Mouse (Mus musculus) cerebellum, adult 11-12 months (tissue): ENCODE data around the gene Afap1l2.

ENCODE experiments used
- DNase-seq: peaks from one replicate; pipeline ENCODE4 v3.0.0; 2022

The Afap1l2 gene

DNA sequence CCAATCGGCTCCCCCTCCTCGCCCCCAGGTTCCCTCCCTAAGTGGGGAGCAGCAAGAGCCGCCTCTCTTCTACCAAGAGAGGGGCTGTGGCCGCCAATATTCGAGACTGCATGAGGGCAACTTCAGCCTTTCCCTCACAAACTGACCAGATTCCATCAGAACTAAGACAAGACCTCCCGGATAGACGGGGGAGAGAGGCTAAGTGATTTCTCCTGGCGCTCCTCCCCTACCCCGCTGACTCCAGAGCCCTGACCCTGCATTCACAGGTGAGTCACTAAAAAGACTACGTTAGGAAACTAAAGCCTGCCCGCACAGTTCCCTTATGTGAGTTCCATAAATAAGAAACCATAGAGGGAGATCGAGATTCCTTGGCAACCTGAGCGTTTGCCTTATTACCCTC lies 1.2 kb downstream of the Afap1l2 start:
- peak; percentile 53 for DNase-seq

DNA sequence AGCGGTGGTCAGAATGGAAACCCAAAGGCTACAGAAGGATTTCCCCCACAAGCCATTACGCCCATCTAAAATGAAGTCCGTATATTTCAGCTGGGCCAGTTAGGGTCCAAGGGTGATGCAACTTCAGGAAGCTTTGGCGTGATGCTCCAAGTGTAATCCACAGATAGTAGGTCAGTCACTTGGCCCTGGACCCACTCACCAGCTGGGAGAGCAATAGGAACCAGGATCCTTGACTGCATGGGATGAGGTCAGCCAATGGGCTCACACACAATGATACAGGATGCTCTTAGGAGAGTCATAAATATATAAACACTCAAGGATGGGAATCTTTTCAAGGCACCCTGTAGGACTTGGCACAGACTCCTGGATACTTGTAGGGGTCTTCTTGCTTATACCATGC lies 3.0 kb downstream of the Afap1l2 start:
- peak; percentile 93 for DNase-seq

DNA sequence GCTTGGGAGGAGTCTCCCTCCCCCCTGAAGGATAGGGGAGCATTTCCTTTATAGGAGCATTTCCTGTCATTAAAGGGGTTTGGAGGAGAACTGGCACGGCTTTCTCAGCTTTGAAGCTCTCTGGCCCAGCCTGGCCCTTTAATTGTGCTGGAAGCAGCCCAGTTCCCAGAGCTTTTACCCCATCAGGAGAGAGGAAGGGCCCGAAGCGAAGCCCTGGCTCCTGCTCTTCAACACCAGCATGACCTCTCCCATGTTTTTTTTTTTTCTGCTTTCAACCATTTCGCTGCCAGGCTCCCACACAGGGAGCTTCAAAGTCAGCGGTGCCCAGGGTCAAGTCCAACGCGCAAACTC lies 4.6 kb downstream of the Afap1l2 start:
- peak; percentile 79 for DNase-seq

DNA sequence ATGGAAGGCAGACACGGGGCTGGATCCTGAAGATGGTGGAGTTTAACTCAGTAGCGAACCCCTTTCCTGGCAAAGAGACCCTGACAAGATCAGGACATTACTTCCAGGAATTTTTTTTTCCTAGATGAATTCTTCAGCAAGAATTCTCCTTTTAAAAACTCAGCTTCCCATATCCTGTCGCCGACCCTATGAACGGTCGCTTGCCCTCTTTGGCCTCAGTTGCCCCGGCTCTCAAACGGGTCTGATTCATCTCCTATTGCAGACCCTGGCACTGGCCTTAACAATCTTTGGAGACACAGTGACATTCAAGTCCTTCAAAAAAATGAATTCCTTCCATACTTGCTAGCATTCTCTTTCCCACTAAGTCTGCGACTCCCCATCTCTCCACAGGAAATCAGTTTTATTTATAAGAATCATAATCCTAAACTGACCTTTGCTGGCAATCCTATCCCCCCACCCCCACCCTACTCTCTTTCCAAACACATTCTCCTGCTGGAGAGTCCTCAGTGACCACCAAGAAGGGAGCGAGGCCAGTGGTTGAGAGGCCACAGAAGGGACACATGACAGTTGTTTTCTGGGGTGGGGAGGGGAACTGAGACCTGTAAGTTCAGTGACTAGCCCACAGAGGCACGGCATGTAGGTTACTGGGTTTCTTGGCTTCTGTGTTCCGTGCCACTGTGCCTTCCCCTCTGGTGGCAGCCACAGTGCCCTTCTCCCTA lies 5.1 kb downstream of the Afap1l2 start:
- DNase-seq, result peak; percentile 25

DNA sequence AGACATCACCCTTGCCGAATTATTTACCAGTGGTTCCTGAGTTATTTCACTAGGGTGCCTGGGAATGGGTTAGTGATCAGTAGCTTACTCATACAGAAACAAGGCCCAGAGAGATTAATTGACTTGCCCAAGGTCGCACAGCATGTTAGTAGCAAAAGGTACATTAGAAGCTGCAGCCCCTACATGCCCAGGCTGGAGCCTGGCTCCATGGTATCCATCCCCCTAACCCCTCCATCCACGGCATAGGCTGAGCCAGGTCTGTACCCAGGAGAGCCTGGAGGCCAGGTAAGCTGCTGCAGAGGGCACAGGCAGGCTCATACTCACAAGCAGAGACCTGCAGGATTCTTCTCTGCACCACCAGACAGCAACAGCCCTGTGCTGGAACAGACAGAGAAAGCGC lies 6.1 kb downstream of the Afap1l2 start:
- DNase-seq, result peak; percentile 25

DNA sequence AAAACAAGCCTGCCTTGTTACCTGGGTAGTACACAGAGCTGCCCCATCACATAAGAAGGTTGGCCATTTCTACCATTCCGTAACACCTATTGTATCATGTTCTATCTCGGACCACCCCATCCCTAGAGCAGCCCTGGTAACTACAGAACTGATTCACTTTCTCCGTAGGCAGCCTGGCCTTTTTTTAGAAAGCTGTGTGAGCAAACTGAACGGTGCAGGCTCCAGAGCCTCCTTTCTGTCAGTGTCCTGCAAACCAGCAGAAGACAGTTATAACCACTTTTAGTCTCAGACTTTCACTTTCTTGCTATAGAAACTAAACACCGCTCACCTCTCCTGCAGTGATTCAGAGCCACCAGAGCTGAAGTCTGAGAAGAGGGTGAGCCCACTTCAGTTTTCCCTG lies 7.4 kb downstream of the Afap1l2 start:
- no peak for DNase-seq

DNA sequence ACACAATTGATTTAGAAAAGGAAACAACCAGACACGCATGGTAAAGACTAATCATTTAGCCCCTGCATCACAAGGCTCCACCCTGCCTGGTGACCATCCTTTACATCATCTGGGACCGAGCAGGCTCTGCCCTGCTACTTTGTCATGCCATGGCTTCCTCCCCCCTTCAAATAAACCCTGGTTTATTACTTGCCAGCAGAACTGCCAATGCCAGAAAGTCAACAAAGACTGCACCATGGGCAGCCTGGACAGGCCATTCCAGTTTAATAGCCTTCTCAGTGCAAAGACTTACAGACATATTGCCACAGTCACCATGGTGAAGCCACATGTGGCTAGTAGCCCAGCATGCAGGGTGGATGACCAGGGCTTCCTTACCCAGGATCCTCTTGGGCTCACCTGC lies 8.2 kb downstream of the Afap1l2 start:
- DNase-seq, result no peak

DNA sequence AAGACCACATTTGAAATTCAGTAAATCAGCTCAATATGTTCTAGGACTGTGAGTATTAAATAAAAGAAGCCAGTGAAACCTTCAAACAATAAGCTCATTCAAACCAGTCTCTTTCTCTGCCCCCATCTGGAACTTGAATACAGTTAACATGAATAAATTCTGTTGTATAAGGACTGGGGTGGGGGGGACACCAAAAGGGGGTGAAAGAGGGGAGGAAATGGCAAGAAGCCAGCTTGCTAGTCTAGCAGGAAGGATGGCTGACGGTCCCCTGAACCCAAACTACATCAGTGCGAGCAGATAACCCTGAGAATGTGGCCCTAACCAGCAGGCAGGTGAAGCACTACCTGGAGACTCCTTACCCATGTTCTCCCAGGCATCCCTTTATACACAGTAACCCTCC lies 9.1 kb downstream of the Afap1l2 start:
- no peak for DNase-seq

DNA sequence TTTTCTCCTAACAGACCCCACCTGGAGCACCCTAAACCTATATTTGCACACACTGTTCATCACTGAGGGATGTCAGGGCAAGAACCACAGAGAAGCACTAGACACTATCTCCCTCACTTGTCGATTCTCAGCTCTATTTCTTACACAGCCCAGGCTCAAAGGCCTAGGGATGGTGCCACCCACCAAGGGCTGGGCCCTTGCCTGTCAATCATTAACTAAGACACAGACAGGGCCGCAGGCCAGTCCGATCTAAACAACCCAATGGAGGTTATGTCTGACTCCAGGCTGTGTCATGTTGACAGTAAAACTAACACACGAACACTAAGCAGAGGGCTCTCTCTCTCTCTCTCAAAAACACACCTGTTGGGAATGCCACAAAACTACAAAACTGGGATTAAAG lies 9.7 kb downstream of the Afap1l2 start:
- DNase-seq, result no peak

DNA sequence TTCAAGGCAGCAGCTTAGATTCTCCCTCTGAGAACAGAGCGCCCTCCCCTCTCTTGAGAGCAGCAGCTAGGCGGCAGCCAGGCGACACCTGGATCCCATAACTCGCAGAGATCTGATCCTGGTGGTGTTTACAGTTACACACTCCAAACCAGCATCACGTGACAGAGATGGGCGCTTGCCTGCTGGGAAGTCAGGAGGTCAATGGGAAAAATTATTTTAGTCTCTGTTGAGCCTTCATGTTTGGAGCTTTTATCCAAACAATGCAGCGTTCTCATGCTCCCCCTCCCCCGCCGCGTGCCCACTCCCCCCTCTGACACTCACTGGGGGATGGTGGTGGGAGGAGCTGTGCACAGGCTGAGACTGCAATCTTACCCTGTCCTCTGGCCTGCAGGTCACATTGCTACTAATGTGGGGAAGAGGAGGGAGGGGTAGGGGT lies 10.8 kb downstream of the Afap1l2 start:
- no peak for DNase-seq

DNA sequence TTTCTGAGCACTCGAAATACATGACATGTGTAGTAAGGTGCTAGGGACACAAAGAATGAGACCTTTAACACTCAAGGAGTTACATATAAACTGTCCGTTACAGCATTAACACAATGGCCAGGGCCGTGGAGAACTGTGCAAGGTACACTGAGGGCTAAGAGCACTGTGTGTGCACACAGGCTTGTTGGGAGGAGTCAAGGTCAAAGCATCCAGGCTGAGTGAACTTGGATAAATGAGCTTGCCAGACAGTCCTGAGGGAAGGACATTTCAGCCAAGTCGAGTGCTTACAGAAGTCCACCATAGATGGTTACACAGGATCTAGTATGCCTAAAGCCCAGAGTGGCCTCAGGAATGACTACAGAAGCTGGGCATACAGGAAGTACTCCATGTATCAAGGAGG lies 12.6 kb downstream of the Afap1l2 start:
- DNase-seq, result no peak

DNA sequence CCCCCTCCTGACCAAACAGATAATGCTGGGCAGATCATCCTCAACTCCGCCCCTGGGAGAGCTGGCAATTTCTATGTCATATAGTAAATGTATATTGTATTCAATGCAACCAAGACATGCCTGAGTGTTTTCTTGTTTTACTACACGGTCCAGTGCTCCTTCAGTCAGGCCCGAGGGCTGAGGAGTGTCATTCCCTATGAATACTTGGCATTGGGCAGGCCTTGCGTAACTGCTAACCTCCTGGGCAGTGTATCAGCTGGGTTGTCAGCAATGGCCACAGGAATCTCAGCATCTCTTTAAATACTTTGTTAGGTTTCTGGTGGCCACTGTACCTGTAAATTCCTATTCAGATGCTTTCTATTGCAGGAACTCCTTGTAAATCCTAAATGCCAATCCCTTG lies 13.4 kb downstream of the Afap1l2 start:
- no peak for DNase-seq

DNA sequence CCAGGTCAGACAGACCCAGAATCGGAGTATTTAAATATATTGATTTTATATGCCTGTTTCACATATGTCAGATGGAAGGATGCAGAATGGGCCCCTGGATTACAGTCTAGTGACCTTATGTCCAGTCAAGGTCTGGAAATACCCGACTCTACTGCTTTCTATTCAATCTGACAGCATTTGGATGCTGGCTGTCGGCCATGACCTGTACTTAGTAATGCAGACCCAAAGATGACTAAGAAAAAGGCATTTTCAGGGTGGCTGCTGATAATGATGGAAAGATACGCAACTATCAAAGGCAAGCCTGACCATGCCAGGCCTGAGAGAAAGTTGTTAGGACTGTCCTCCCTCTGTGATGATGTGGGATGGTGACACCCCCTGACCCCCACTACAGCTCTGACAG lies 14.3 kb downstream of the Afap1l2 start:
- DNase-seq, result no peak

DNA sequence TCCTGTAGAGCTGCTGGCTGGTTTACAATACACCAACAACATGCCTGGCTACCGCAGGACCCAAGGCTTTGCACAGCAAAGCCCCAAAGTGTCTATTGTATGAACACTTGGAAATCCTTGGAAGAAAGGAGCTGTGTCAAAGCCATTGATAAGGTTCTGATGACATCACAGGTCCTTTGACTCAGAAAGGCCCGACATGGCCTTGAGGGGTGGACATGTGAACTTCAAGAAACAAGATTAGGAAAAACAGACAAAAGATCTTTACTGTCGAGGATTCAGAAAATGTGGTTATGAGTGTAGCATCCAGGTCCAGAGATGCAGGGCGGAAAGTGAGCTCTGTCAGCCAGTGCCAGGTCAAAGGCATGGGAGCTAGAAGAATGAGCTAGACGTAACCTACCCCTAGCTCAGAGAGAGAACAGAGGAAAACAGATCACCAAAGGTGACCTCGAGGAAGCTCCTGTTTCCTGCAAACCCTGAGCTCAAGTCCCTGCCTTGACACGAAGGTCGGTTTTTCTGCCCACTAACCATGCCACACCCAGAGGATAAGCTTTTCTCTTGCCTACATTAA lies 15.0 kb downstream of the Afap1l2 start:
- DNase-seq, result no peak

DNA sequence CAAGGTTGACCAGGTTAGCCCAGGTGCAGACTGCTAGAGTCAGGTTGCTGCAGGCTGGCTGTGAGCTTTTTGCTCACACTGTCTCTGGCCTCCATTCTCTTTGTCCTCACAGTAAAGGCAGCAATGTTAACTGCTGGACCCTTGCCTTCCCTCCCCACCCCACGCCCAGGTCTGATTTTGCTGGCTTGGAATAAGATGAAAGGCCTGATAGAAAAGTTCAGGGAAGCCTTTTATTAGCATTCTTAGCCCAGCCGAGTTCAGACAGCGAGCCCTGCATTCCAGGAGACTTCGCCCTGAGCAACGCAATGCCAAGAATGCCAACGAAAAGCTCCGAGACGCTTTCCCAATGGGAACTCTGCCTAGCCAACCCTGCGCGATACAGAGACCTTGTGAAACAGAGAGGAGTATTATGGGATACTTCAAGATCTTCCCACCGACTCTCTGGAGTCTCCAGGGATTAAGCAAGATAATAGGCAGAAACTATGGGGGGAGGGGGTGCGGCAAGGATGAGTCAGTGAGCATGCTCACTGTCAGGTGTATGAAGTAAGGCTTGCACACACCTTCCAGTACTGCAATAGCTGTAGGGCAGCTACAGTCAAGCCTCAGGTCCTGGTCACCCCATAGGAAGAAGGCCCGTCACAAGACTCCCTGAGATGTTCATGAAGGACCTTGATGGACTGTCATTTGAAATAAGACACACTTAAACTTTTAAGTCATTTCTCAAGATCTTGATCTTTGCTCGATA lies 17.5 kb downstream of the Afap1l2 start:
- no peak for DNase-seq

DNA sequence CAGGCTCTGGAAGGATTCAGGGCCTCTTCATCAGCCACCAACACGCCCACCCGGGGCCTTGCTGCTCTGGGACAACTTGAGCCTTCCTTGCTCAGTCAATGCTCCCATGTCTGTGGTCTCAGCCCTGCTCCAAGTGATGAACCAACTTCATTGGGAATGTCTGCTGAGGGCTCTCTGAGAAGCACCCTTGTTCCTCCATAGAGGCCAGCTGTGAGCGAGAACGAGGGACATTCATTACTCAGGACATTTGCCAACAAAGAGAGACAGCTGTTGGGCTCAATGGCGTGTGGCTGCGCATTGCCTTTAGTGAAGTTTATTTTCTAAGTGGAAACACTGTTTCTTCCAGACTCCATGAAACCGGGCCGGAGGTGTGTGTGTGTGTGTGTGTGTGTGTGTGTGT lies 18.9 kb downstream of the Afap1l2 start:
- DNase-seq, result no peak

DNA sequence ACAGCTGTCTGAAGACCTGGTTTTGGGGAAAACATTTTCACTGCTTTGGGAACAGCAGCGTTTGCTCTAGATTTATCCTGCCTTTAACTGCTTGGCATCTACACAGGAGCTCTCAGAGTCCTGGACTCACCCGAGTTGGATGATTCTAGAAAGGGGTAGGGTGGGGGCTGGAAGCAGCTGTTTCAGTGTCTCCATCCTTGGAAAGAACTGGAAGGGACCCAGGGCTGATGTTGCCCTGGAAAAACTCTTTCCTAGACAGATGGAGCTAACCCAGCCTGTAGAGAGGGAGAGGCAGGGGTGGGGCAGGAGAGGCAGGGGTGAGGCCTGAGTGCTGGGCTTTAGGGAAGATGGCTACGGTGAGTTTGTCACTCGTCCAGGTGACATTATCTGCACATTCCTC lies 23.8 kb downstream of the Afap1l2 start:
- DNase-seq, result no peak

DNA sequence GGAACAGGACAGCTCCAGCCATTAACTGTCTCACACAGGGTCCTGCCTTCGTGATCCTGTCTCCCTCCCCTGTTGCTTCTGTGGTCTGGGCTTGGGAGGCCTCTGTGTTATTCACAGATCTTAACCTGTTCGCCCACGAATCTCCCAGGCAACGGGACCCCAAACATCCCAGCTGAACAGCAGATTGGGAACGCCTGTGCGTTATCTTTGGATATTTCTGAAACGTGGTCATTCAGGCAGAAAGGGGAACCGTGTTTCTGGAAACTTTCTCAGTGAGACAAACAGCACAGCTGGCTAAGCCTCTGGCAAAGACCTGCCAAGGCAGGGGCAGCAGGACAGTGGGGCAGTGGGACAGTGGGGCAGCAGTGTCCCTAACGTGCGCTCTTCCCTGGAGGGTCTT lies 24.3 kb downstream of the Afap1l2 start:
- DNase-seq, result no peak

DNA sequence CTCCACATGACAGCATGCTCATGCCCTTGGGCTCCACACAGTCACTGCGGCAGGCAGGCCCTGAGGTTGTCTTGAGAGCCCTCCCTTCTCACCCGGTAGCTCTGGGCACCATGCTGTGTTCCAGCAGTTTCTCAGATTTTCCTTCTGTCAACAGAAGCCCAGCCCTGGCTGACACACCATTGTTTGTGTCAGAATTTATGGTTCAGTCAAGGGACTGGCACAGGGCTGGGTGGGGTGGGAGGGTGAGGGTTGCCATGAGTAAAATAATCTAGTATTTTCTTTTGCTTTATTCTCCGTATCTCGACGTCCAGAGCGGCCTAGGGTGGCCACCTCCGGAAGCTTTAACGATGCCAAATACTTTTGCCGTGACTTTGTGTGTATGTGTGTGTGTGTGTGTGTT lies 26.3 kb downstream of the Afap1l2 start:
- no peak for DNase-seq

DNA sequence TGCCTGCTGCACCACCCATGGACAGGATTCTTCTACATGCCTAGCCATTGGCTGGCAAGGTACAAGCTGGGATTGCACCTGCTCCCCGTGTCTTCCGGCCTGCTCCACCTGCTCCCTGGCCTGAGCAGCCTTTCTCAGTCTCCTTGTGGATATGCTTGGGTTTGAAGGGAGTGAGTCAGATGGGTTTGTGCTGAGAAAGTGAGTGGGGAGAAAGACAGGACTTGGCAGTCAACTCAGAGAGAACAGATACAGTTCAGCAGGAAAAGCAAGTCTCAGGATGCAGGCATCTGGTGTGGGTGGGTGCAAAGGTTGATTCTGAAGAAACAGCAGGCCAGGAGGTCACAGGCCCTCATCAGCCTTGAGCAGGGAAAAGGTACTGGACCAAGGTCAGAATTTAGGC lies 27.2 kb downstream of the Afap1l2 start:
- DNase-seq, result no peak

DNA sequence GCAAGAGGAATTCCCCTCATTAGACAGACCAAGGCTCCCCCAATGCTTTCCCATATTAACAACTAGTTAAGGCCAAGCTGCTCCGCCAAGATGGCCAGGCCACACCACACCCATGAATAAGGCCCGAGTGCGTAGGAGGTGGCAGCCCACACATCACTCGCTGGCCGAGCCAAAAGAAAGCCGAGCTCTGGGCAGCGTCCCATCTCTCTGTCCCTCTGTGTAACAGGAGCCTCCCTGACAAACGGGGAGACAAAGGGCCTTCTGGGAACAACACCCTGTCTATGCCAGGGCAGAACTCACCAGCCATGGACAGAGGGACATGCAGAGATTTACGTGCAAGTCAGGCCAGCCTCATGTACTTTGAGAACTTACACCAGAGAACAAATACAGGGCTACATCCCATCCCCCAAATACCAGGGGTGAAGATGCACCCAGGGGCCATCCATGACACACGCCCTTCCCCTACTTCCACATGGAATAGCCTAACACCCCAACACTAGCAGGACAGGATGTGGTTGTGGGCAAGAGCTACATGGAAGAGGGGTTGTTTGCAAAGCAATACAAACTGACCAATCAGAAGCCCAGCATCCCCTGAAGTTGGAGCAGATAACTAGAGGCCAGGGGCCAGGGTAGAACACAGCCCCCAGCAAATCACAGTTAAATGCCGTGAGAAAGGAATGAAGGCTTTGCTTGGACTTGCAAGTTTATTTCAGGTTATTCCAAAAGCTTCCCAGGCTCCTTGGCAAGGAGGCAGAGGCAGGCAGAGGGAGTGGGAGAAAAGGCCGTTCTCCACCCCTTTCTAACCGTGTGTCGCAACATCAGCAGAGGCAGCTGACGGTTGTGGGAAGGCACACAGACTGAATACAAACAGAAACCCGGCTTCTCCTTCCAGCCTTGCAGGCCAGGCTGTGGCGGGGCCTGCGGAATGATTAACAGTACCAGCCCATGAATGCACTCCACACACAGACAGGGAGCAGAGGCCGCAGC lies 30.8 kb downstream of the Afap1l2 start:
- peak; percentile 79 for DNase-seq

DNA sequence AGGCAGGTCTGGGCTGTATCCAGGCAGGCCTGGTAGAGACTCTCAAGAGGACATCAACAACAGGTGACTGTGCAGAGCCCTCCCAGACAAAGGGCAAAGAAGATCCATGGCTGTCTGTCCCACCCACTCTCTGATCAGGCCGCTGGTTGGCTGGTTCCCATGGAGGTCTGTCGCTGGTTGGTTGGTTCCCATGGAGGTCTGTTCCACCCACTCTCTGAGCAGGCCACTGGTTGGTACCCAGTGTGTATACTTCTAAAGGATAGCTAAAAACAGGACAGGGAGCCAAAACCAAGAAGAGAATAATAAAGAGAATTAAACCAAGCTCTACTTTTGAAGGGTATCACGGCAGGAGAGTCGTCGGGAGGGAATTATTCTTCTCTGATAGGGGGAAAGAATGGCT lies 31.5 kb downstream of the Afap1l2 start:
- DNase-seq, result no peak

DNA sequence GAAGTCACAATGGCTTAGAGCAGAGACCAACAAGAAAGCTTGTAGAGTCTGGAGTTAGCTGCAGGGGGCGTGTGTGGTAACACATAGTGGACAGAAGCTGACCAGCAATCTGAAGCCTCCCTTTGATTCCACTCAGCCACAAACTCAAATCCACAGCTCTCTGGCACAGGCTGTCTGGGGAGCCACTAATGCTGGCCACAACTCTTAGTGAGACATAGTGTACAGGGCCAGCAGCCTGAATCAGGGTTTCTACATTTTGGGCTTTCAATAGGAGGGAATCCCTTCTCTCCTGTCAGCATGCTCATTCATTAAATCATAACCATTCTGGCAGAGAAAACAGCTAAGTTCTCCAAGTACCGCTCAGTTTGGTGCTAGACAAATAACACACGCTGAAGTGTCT lies 32.5 kb downstream of the Afap1l2 start:
- DNase-seq, result no peak
